Mouse (Mus musculus): ENCODE data around the gene Map2. TPM values are rescaled to one million over a fixed set of nuclear protein-coding genes. Genes with fewer than 3 reads are reported as not detected.

The Map2 gene
- polyA plus RNA-seq, 1 experiment: 18.3 TPM

DNA sequence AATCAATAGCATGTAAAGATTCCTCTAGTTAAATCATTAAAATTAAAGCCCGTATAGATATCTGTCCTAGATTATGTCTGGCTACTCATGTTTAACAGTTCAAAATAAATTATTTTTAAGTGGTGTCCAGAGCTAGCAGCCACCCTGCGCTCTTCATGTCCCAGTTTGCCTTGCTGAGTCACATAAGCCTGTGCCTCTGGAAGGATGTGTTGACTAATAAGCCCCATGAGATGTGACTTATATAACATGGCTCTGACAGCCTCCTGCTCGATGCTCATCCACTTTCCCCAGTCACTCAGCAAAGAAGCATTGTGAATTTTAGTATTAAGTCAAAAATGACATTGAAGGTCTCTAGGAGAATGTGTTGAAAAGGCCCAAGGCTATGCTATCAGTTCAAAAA lies 282.7 kb downstream of the Map2 start:
- H3K36me3 ChIP-seq (ENCODE audit: control insufficient read depth, insufficient read depth, low read length, poor library complexity, severe bottlenecking): no peaks in the 10 kb centered on the region
- H3K4me3 ChIP-seq (ENCODE audit: low read depth, low read length): no peak overlapping the region
- no peaks in the 10 kb centered on the region for H3K9me3 ChIP-seq (replicated peaks; ENCODE audit: control insufficient read depth, insufficient read depth, low read length, poor library complexity, severe bottlenecking)
- no peak overlapping the region for H3K9ac ChIP-seq (ENCODE audit: low read depth, poor library complexity, severe bottlenecking)
- no peak for TF ChIP-seq EP300 (IDR thresholded peaks at IDR 0.05; ENCODE audit: insufficient read depth, low read depth, low read length)
- TF ChIP-seq POLR2A (IDR thresholded peaks at IDR 0.05; ENCODE audit: insufficient read depth, low read length): no peak
- TF ChIP-seq CTCF (IDR thresholded peaks at IDR 0.05; ENCODE audit: low read depth, low read length): no peak
- no peaks in the 10 kb centered on the region for H3K4me1 ChIP-seq (ENCODE audit: control insufficient read depth, insufficient read depth, low read length)
- no peak overlapping the region for H3K27ac ChIP-seq (ENCODE audit: insufficient read depth, low read length)
- no peaks in the 10 kb centered on the region for H3K27me3 ChIP-seq (ENCODE audit: control insufficient read depth, insufficient read depth, low read length, poor library complexity, severe bottlenecking)

GRCm38 (mm10) chr1:66459394-66459793 lies 284.3 kb downstream of the Map2 start:
- Histone ChIP-seq H3K4me3 (ENCODE audit: low read depth, low read length) (no peak overlapping the region), H3K9me3 (replicated peaks; ENCODE audit: control insufficient read depth, insufficient read depth, low read length, poor library complexity, severe bottlenecking) (no peaks in the 10 kb centered on the region), H3K9ac (ENCODE audit: low read depth, poor library complexity, severe bottlenecking) (no peak overlapping the region), H3K27me3 (ENCODE audit: control insufficient read depth, insufficient read depth, low read length, poor library complexity, severe bottlenecking) (no peaks in the 10 kb centered on the region), H3K36me3 (ENCODE audit: control insufficient read depth, insufficient read depth, low read length, poor library complexity, severe bottlenecking) (no peaks in the 10 kb centered on the region), H3K27ac (ENCODE audit: insufficient read depth, low read length) (no peak overlapping the region), H3K4me1 (ENCODE audit: control insufficient read depth, insufficient read depth, low read length) (no peaks in the 10 kb centered on the region)
- TF ChIP-seq EP300 (IDR thresholded peaks at IDR 0.05; ENCODE audit: insufficient read depth, low read depth, low read length) (no peak), CTCF (IDR thresholded peaks at IDR 0.05; ENCODE audit: low read depth, low read length) (no peak), POLR2A (IDR thresholded peaks at IDR 0.05; ENCODE audit: insufficient read depth, low read length) (no peak)

GRCm38 (mm10) chr1:66460850-66461249 lies 285.8 kb downstream of the Map2 start:
- no peak overlapping the region for H3K27ac ChIP-seq (ENCODE audit: insufficient read depth, low read length)
- no peaks in the 10 kb centered on the region for H3K9me3 ChIP-seq (replicated peaks; ENCODE audit: control insufficient read depth, insufficient read depth, low read length, poor library complexity, severe bottlenecking)
- TF ChIP-seq EP300 (IDR thresholded peaks at IDR 0.05; ENCODE audit: insufficient read depth, low read depth, low read length): no peak
- no peak for TF ChIP-seq CTCF (IDR thresholded peaks at IDR 0.05; ENCODE audit: low read depth, low read length)
- no peak for TF ChIP-seq POLR2A (IDR thresholded peaks at IDR 0.05; ENCODE audit: insufficient read depth, low read length)
- H3K9ac ChIP-seq (ENCODE audit: low read depth, poor library complexity, severe bottlenecking): no peak overlapping the region
- H3K36me3 ChIP-seq (ENCODE audit: control insufficient read depth, insufficient read depth, low read length, poor library complexity, severe bottlenecking): no peaks in the 10 kb centered on the region
- no peaks in the 10 kb centered on the region for H3K4me1 ChIP-seq (ENCODE audit: control insufficient read depth, insufficient read depth, low read length)
- no peaks in the 10 kb centered on the region for H3K27me3 ChIP-seq (ENCODE audit: control insufficient read depth, insufficient read depth, low read length, poor library complexity, severe bottlenecking)
- H3K4me3 ChIP-seq (ENCODE audit: low read depth, low read length): no peak overlapping the region

GRCm38 (mm10) chr1:66467821-66468703 lies 293.0 kb downstream of the Map2 start, which contains the start of gene Unc80:
Gene Unc80, plus strand, starts transcription at chr1:66468367.
- Histone ChIP-seq H3K4me1 (ENCODE audit: control insufficient read depth, insufficient read depth, low read length) (no peaks in the 10 kb centered on the region), H3K27me3 (ENCODE audit: control insufficient read depth, insufficient read depth, low read length, poor library complexity, severe bottlenecking) (0 out of 2 replicates have a peak, but pooled peaks cover 4% of the 10 kb centered on the region), H3K36me3 (ENCODE audit: control insufficient read depth, insufficient read depth, low read length, poor library complexity, severe bottlenecking) (no peaks in the 10 kb centered on the region), H3K9me3 (replicated peaks; ENCODE audit: control insufficient read depth, insufficient read depth, low read length, poor library complexity, severe bottlenecking) (no peaks in the 10 kb centered on the region), H3K27ac (ENCODE audit: insufficient read depth, low read length) (no peak within 1 kb of the TSS), H3K4me3 (ENCODE audit: low read depth, low read length) (peak within 1 kb of the TSS; percentile 85), H3K9ac (ENCODE audit: low read depth, poor library complexity, severe bottlenecking) (peak within 1 kb of the TSS; percentile 87)
- TF ChIP-seq EP300 (IDR thresholded peaks at IDR 0.05; ENCODE audit: insufficient read depth, low read depth, low read length) (no peak), CTCF (IDR thresholded peaks at IDR 0.05; ENCODE audit: low read depth, low read length) (no peak), POLR2A (IDR thresholded peaks at IDR 0.05; ENCODE audit: insufficient read depth, low read length) (no peak)

GRCm38 (mm10) chr1:66468704-66469020 lies 293.6 kb downstream of the Map2 start:
- Histone ChIP-seq H3K27me3 (ENCODE audit: control insufficient read depth, insufficient read depth, low read length, poor library complexity, severe bottlenecking) (0 out of 2 replicates have a peak, but pooled peaks cover 4% of the 10 kb centered on the region), H3K27ac (ENCODE audit: insufficient read depth, low read length) (no peak overlapping the region), H3K4me3 (ENCODE audit: low read depth, low read length) (peak overlapping the region; percentile 63), H3K9ac (ENCODE audit: low read depth, poor library complexity, severe bottlenecking) (no peak overlapping the region), H3K9me3 (replicated peaks; ENCODE audit: control insufficient read depth, insufficient read depth, low read length, poor library complexity, severe bottlenecking) (no peaks in the 10 kb centered on the region), H3K36me3 (ENCODE audit: control insufficient read depth, insufficient read depth, low read length, poor library complexity, severe bottlenecking) (no peaks in the 10 kb centered on the region), H3K4me1 (ENCODE audit: control insufficient read depth, insufficient read depth, low read length) (no peaks in the 10 kb centered on the region)
- TF ChIP-seq CTCF (IDR thresholded peaks at IDR 0.05; ENCODE audit: low read depth, low read length): no peak
- no peak for TF ChIP-seq EP300 (IDR thresholded peaks at IDR 0.05; ENCODE audit: insufficient read depth, low read depth, low read length)
- TF ChIP-seq POLR2A (IDR thresholded peaks at IDR 0.05; ENCODE audit: insufficient read depth, low read length): no peak

DNA sequence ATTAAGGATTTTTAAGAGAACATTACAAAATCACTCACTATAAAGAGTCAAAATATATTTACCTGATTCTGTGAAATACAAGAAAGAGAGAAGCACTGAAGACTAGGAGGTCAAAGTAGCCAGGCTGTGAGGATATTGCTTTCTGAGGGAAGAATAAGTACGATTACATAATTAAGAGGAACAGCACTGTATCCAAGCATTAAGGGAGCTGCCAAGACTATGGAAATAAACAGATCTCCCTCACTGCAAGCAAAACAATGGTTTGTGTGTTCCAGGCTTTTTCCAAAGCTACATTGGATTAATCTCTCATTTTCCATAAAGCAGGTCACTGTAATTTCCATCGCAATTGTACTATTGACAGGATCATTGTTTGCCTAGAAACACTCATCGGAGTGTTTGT lies 307.7 kb downstream of the Map2 start:
- Histone ChIP-seq H3K4me1 (ENCODE audit: control insufficient read depth, insufficient read depth, low read length) (no peaks in the 10 kb centered on the region), H3K27me3 (ENCODE audit: control insufficient read depth, insufficient read depth, low read length, poor library complexity, severe bottlenecking) (no peaks in the 10 kb centered on the region), H3K36me3 (ENCODE audit: control insufficient read depth, insufficient read depth, low read length, poor library complexity, severe bottlenecking) (no peaks in the 10 kb centered on the region), H3K4me3 (ENCODE audit: low read depth, low read length) (no peak overlapping the region), H3K27ac (ENCODE audit: insufficient read depth, low read length) (no peak overlapping the region), H3K9ac (ENCODE audit: low read depth, poor library complexity, severe bottlenecking) (no peak overlapping the region), H3K9me3 (replicated peaks; ENCODE audit: control insufficient read depth, insufficient read depth, low read length, poor library complexity, severe bottlenecking) (no peaks in the 10 kb centered on the region)
- TF ChIP-seq EP300 (IDR thresholded peaks at IDR 0.05; ENCODE audit: insufficient read depth, low read depth, low read length) (no peak), POLR2A (IDR thresholded peaks at IDR 0.05; ENCODE audit: insufficient read depth, low read length) (no peak), CTCF (IDR thresholded peaks at IDR 0.05; ENCODE audit: low read depth, low read length) (no peak)

Other genes with a start within 250 kb of the Map2 start
- not detected in 2 replicates for gene Crygf, start 248.8 kb upstream of the Map2 start, polyA plus RNA-seq (2011; ENCODE audit: insufficient read depth, insufficient read length, low read depth, missing spikeins)

Data from ES-Bruce4 (cell line).